Mouse (Mus musculus) hindbrain, embryonic 11.5 days (tissue): ENCODE data around the gene Tead2. TPM values are rescaled to one million over a fixed set of nuclear protein-coding genes. Genes with fewer than 3 reads are reported as not detected.
"Not testable (repeated sequence)": the region's sequence is repeated elsewhere in the genome, so short reads cannot be mapped to it uniquely, and the experiment has no call there.

Experiments used
- ATAC-seq: fragments of 200-750 bp; cut with Nextera tagmentation; 2 replicates; pipeline ENCODE4 v1.8.0; 2017; ENCODE audit warnings: mild to moderate bottlenecking, moderate TSS enrichment, moderate library complexity; ENCODE audit not compliant: low FRiP score
- DNase-seq: peaks from one replicate; pipeline ENCODE4 v3.0.0-alpha.2; 2015; ENCODE audit warnings: low spot score
- H3K27ac ChIP-seq: fragments of 300-500 bp; sonication (generic); 2 replicates; pipeline ENCODE4 v1.5.1; 2014; ENCODE audit warnings: mild to moderate bottlenecking, low read depth, low read length
- H3K27me3 ChIP-seq: fragments of 300-500 bp; sonication (generic); 2 replicates; pipeline ENCODE4 v1.6.1; 2014; ENCODE audit warnings: mild to moderate bottlenecking, low read length, moderate library complexity, mixed read lengths; ENCODE audit not compliant: control insufficient read depth, insufficient read depth
- H3K36me3 ChIP-seq: fragments of 300-500 bp; sonication (generic); 2 replicates; pipeline ENCODE4 v1.6.1; 2014; ENCODE audit warnings: mild to moderate bottlenecking, low read length, moderate library complexity, mixed read lengths; ENCODE audit not compliant: control insufficient read depth, insufficient read depth
- H3K4me1 ChIP-seq: fragments of 300-500 bp; sonication (generic); replicated peaks from 2 replicates; pipeline ENCODE4 v1.6.1; 2014; ENCODE audit warnings: low read length, mixed read lengths; ENCODE audit not compliant: control insufficient read depth, insufficient read depth
- H3K4me2 ChIP-seq: fragments of 300-500 bp; sonication (generic); replicated peaks from 2 replicates; pipeline ENCODE4 v1.6.1; 2014; ENCODE audit warnings: mild to moderate bottlenecking, low read depth, low read length
- H3K4me3 ChIP-seq: fragments of 300-500 bp; sonication (generic); 2 replicates; pipeline ENCODE4 v1.5.1; 2014; ENCODE audit warnings: low read depth, low read length
- H3K9ac ChIP-seq: fragments of 300-500 bp; sonication (generic); 2 replicates; pipeline ENCODE4 v1.6.1; 2014; ENCODE audit warnings: low read depth, low read length
- H3K9me3 ChIP-seq: fragments of 300-500 bp; sonication (generic); 2 replicates; pipeline ENCODE4 v1.6.1; 2016; ENCODE audit warnings: low read length; ENCODE audit not compliant: control insufficient read depth
- whole genome bisulfite sequencing: fragments of 180-500 bp; shearing (Covaris S2); extraction: QIAGEN DNeasy Blood & Tissue Kit; methylation state at CpG from one replicate; pipeline ENCODE4 v1.1.7; 2014; 5-methylcytosine and 5-hydroxymethylcytosine counted together
- polyA plus RNA-seq: library from polyadenylated mRNA; unstranded; fragments of >200 nt; fragmentation: Nextera tagmentation; extraction: Ambion mirVana; gene quantifications from 2 replicates; pipeline ENCODE4 v1.2.1, GENCODE M21; 2014

The Tead2 gene
- 229 and 242 TPM in 2 replicates for polyA plus RNA-seq

DNA sequence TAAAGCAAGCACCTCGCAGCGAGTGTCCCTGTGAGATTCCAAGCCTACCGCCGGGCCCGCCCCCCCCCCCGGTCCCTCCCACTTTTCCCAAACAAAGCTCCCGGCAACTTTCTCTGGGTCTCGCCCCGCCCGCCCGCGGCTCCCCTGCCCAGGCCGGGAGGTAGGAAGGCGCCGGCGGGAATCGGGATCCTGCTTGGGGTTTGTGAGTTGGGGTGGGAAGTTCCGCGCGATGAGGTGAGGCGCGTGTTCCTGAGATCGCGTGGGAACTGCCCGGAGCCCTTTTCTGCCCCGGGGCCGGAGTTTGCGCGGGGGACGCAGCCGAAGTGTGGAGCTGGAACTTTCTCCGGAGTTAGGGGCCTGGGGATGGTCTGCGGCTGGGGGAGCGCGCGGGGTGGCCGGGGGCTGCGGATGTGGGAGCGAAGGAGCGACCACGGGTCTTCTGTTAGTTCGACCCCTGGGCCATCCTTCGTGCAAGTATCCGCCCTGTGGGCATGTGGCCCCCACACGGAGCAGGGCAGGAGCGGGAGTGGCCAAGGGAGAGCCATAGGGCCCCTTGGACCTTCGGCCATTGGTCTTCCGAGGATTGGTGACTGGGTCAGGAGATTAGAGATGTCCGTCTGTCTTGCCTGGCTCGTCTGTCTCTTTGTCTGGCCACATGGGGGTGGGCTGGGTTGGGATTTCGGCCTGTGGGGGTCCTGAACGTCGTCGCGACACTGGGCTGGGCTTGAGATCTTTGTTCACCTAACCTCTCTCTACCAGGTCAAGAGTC is at the start of gene Tead2:
Gene Tead2 (plus strand): TSS at position 81 of the 769 bp plus-strand sequence.
- DNase-seq (peak; percentile 79), ATAC-seq (peak; percentile 73)
- Histone ChIP-seq H3K27ac (peak within 1 kb of the TSS; percentile 78), H3K36me3 (peaks cover 8% of the 10 kb centered on the region; the same call in 1 of the 2 replicates), H3K9ac (peak within 1 kb of the TSS; percentile 90), H3K4me2 (peak within 1 kb of the TSS; percentile 92), H3K4me1 (peaks cover 9% of the 10 kb centered on the region), H3K27me3 (peaks cover 10% of the 10 kb centered on the region), H3K9me3 (no peaks in the 10 kb centered on the region), H3K4me3 (peak within 1 kb of the TSS; percentile 63)
- under 1% methylated on average over 54 of the region's 55 CpGs for whole genome bisulfite sequencing

DNA sequence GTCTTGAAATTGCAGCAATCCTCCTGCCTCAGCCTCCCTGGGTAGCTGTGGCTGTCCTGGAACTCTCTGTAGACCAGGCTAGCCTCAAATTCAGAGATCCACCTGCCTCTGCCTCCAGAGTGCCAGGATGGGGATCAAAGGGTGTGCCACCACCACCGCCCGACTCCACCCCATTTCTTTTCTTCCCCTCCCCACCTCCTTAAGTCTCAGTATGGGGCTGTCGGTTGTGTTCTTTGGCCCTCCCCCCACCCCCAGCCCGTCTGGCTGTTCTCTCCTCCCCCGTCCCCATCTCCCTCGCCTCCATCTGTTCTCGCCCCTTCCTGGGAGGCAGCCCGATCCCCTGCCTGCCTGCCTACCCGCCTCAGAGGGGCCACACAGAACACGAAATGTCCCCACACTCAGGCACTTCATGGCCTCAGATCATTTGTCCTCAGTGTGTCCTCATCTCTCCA is 48.6 kb upstream of the Tead2 start:
- no peaks in the 10 kb centered on the region for H3K36me3 ChIP-seq
- no peak overlapping the region for H3K4me3 ChIP-seq
- H3K4me1 ChIP-seq, result peaks cover 11% of the 10 kb centered on the region
- DNase-seq (no peak), ATAC-seq (no peak)
- H3K27ac ChIP-seq, result no peak overlapping the region
- H3K9ac ChIP-seq, result no peak overlapping the region
- H3K27me3 ChIP-seq, result peaks cover 78% of the 10 kb centered on the region
- 22% methylated on average over 10 of the region's 10 CpGs for WGBS
- no peak overlapping the region for H3K4me2 ChIP-seq
- H3K9me3 ChIP-seq, result peaks cover 11% of the 10 kb centered on the region

DNA sequence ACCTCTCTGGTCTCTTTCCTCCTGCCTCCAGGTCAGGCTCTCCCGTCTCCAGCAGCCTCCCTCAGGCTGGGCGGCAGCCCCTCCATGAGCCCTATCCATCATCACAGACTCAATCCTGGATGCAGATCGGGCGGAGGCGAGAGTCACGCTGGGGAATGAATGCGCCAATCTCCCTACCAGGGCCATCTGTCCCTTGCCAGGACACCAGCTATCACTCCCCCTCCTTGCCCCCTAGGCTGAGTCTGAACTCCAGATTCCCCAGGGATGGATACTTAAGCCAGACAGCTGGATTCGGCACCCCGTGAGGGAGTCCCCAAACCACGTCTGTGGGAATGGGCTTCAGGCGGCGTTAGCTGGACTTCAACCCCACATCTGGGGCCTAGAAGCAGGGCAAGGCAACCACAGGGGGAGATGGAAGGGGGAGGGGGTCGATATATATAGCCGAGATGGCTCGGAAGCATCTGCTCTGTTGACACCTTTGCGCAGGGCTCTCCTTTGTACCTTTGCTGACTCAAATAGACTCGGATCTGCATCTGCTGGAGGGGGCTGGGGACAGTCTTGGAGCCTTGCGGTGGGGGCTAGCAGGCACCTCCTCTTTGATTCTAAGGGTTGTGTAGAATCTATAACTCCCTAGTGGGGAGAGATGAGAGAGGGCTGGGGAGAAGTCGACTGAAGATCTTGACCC is 47.6 kb upstream of the Tead2 start:
- DNase-seq, result peak; percentile 51
- peak overlapping the region; percentile 7; the same call in 1 of the 2 replicates for H3K4me2 ChIP-seq
- peaks cover 13% of the 10 kb centered on the region for H3K9me3 ChIP-seq
- peaks cover 74% of the 10 kb centered on the region for H3K27me3 ChIP-seq
- ATAC-seq, result peak; percentile 31; the same call in 1 of the 2 replicates
- H3K36me3 ChIP-seq, result no peaks in the 10 kb centered on the region
- H3K27ac ChIP-seq, result peak overlapping the region; percentile 45; the same call in 1 of the 2 replicates
- WGBS, result 2% methylated on average over 19 of the region's 19 CpGs
- H3K9ac ChIP-seq, result no peak overlapping the region
- H3K4me1 ChIP-seq, result peaks cover 6% of the 10 kb centered on the region
- H3K4me3 ChIP-seq, result no peak overlapping the region

DNA sequence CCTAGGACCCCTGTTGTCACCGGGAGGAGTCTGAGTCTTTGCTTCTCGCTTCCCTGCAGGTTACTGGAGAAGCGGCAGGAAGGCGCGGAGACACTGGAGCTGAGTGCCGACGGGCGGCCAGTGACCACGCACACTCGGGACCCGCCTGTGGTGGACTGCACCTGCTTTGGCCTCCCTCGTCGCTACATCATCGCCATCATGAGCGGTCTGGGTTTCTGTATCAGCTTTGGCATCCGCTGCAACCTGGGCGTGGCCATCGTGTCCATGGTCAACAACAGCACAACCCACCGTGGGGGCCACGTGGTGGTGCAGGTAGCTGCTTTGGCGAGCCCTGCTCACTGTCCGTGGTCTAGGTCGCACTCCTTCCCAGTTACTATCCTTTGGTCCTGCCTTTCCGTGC is 46.9 kb upstream of the Tead2 start:
- DNase-seq, result no peak
- Histone ChIP-seq H3K27ac (no peak overlapping the region), H3K9me3 (peaks cover 14% of the 10 kb centered on the region), H3K9ac (no peak overlapping the region), H3K27me3 (peaks cover 66% of the 10 kb centered on the region), H3K4me3 (no peak overlapping the region), H3K36me3 (no peaks in the 10 kb centered on the region), H3K4me1 (peaks cover 6% of the 10 kb centered on the region), H3K4me2 (0 out of 2 replicates have a peak overlapping the region, but pooled peaks have one; percentile 14)
- 7% methylated on average over 24 of the region's 24 CpGs for WGBS
- no peak for ATAC-seq

DNA sequence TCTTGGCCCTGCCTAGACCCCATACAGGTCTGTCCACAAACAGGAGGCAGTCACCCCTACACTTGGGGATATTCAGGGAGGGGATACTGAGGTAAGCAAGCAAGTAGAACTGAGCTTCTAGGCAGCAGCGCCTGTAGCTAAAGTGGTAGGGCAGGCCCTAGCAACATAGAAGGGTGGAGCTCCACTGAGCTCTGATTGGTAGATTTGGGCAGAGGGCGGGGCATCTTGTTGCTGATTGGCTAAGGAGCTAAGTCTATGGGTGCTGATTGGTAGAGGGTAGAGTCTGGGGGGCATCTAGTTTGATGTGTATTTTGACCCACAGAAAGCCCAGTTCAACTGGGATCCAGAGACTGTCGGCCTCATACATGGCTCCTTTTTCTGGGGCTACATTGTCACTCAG is 46.1 kb upstream of the Tead2 start:
- Histone ChIP-seq H3K9me3 (peaks cover 14% of the 10 kb centered on the region), H3K4me2 (no peak overlapping the region), H3K27ac (no peak overlapping the region), H3K4me3 (no peak overlapping the region), H3K4me1 (0 out of 2 replicates have a peak, but pooled peaks cover 2% of the 10 kb centered on the region), H3K27me3 (peaks cover 65% of the 10 kb centered on the region), H3K9ac (no peak overlapping the region), H3K36me3 (no peaks in the 10 kb centered on the region)
- 86% methylated on average over 3 of the region's 3 CpGs for WGBS
- DNase-seq, result no peak
- ATAC-seq, result no peak

DNA sequence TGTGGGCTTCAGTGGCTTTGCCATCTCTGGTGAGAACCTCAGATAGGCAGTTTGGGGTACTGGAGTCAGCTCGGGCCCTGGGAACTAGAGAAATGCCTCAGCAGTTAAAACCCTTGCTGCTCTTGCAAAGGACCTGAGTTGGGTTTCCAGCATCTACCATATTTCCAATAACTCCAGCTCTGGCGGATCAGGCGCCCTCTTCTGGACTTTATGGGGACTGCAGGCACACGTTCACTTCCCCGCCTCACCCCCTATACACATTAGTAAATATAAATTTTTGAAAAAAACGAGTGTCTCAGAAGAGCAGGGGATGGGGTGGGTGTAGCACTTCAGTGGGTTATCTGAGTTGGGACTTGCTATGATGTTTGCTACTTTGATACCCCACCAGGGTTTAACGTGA is 42.6 kb upstream of the Tead2 start:
- H3K4me1 ChIP-seq, result peaks cover 8% of the 10 kb centered on the region; the same call in 1 of the 2 replicates
- H3K4me3 ChIP-seq, result no peak overlapping the region
- H3K9ac ChIP-seq, result no peak overlapping the region
- WGBS, result 61% methylated on average over 7 of the region's 7 CpGs
- DNase-seq (peak; percentile 34), ATAC-seq (no peak)
- H3K36me3 ChIP-seq, result no peaks in the 10 kb centered on the region
- peaks cover 14% of the 10 kb centered on the region for H3K9me3 ChIP-seq
- H3K27ac ChIP-seq, result no peak overlapping the region
- H3K27me3 ChIP-seq, result peaks cover 68% of the 10 kb centered on the region
- H3K4me2 ChIP-seq, result no peak overlapping the region

DNA sequence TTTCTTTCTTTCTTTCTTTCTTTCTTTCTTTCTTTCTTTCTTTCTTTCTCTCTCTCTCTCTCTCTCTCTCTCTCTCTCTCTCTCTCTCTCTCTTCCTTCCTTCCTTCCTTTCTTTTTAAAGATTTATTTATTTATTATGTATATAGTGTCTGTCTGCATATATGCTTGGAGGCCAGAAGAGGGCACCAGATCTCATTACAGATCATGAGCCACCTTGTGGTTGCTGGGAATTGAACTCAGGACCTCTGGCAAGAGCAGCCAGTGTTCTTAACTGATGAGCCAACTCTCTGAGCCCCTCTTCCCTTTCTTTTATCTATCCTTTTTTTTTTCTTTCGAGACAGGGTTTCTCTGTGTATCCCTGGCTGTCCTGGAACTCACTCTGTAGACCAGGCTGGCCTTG is 41.8 kb upstream of the Tead2 start:
- 44% methylated on average over 1 of the region's 1 CpGs for WGBS
- H3K9me3 ChIP-seq, result peaks cover 14% of the 10 kb centered on the region
- H3K36me3 ChIP-seq, H3K9ac ChIP-seq, H3K4me3 ChIP-seq, H3K4me2 ChIP-seq, ATAC-seq, H3K27ac ChIP-seq, DNase-seq, H3K4me1 ChIP-seq: not testable (repeated sequence)
- peaks cover 68% of the 10 kb centered on the region for H3K27me3 ChIP-seq

DNA sequence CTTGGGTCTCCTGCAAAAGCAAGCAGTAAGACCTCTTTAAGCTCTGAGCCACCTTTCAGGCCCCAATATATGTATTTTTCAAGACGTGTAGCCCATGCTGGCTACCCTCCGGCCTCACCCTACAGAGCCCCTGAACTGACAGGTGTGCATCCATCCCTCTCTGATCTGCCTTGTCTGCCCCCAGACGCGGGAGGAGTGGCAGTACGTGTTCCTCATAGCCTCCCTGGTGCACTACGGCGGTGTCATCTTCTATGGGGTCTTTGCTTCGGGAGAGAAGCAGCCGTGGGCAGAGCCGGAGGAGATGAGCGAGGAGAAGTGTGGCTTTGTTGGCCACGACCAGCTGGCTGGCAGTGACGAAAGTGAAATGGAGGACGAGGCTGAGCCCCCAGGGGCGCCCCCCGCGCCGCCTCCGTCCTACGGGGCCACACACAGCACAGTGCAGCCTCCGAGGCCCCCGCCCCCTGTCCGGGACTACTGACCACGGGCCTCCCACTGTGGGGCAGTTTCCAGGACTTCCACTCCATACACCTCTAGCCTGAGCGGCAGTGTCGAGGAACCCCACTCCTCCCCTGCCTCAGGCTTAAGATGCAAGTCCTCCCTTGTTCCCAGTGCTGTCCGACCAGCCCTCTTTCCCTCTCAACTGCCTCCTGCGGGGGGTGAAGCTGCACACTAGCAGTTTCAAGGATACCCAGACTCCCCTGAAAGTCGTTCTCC is 40.8 kb upstream of the Tead2 start:
- Histone ChIP-seq H3K9ac (no peak overlapping the region), H3K4me2 (no peak overlapping the region; the same call in 1 of the 2 replicates), H3K4me3 (no peak overlapping the region), H3K27ac (no peak overlapping the region), H3K9me3 (peaks cover 8% of the 10 kb centered on the region; the same call in 1 of the 2 replicates), H3K27me3 (peaks cover 67% of the 10 kb centered on the region), H3K36me3 (no peaks in the 10 kb centered on the region), H3K4me1 (peaks cover 6% of the 10 kb centered on the region; the same call in 1 of the 2 replicates)
- ATAC-seq (no peak), DNase-seq (peak; percentile 51)
- 3% methylated on average over 29 of the region's 29 CpGs for WGBS
